Mouse (Mus musculus): ENCODE results near the gene Camsap3.
A peak's percentile ranks its signal among the peaks of the same experiment; 100 is the strongest.

The Camsap3 gene

DNA sequence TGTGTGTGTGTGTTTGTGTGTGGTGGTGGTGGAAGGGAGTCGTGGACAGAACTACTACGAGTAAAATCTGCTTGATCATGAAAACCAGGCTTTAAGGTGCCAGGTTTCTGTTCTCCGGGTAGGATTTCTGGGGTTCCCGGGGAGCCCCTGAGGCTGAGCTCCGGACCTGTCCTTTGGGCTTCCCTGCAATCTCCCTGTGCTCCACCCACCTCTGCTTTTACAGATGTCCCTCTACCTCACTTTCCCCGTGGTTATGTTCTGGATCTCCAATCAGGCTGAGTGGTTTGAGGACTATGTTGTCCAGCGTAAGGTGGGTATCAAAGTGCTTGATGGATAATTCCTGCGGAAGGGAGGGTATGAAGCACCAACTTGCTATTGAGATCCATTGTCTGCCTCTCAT lies 35.0 kb downstream of the Camsap3 start:
- no peak for DNase-seq (ENCODE audit: low read depth, low spot score)
- peaks cover 1% of the 10 kb centered on the region; the same call in 1 of the 2 replicates for H3K36me3 ChIP-seq (ENCODE audit: control insufficient read depth, insufficient read depth, low read length, poor library complexity, severe bottlenecking)
- no peaks in the 10 kb centered on the region for H3K27me3 ChIP-seq (ENCODE audit: control insufficient read depth, insufficient read depth, low read length, poor library complexity, severe bottlenecking)

DNA sequence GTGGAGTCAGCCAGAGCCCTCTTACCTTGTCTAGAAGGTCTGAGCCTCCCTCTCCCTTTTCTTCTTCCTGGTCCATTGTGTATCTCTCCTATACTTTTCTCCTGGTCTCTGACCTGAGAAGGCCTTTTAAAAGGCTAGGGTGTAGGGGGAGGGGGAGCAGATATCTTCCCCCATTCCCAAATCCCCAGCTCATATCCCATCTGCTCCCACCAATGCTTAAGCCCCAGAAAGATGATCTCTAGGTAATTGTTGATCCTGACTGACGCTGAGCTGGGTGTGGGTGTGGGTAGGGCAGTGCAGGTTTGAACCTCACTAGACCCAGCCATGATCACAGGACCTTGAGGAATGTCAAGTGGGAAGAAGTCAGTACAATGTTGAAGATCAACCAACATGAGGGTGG lies 38.4 kb downstream of the Camsap3 start, which contains the start of gene Pcp2:
Gene Pcp2 (minus strand): TSS at position 101 of the 400 bp plus-strand sequence.
- no peaks in the 10 kb centered on the region for H3K36me3 ChIP-seq (ENCODE audit: control insufficient read depth, insufficient read depth, low read length, poor library complexity, severe bottlenecking)
- no peak for DNase-seq (ENCODE audit: low read depth, low spot score)

DNA sequence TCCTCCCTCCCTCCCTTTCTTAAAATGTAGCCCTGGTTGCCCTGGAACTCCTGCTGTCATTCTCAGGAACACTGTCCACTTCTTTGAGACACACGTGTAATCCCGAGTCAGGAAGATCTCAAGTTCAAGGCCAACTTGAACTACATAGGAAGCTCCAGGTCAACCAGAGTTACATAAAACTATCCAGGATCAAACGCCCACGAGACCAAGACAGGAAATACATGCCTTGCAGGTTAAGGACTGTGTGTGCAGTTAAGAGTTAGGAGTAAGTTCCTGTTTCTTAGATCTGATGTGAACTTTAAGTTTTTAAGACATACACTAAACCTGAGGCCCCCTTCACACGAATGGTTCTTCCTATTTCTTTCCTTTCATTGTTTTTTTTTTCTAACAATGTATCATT lies 39.9 kb downstream of the Camsap3 start:
- no peaks in the 10 kb centered on the region for H3K36me3 ChIP-seq (ENCODE audit: control insufficient read depth, insufficient read depth, low read length, poor library complexity, severe bottlenecking)
- no peaks in the 10 kb centered on the region for H3K27me3 ChIP-seq (ENCODE audit: control insufficient read depth, insufficient read depth, low read length, poor library complexity, severe bottlenecking)
- no peak for DNase-seq (ENCODE audit: low read depth, low spot score)

More for the DNA sequence above, 38.4 kb downstream of the Camsap3 start, which contains the start of gene Pcp2:
- no peaks in the 10 kb centered on the region for H3K27me3 ChIP-seq (ENCODE audit: control insufficient read depth, insufficient read depth, low read length, poor library complexity, severe bottlenecking)

DNA sequence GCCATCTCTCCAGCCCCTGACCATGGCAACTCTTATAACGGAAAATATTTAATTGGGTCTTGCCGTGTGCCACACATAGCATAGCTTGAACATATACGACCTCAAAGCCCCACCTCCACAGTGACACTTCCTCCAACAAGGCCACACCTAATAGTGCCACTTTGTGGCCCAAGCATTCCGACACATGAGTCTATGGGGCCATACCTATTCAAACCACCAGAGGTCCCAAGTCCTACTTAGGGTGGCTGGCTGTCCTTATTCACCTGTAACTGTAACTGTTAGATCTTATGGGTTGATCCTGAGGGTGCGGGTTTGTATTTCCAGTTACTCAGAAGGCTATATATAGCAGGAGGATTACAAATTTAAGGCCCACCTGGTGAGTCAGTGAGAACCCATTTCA lies 40.9 kb downstream of the Camsap3 start:
- no peaks in the 10 kb centered on the region for H3K27me3 ChIP-seq (ENCODE audit: control insufficient read depth, insufficient read depth, low read length, poor library complexity, severe bottlenecking)

DNA sequence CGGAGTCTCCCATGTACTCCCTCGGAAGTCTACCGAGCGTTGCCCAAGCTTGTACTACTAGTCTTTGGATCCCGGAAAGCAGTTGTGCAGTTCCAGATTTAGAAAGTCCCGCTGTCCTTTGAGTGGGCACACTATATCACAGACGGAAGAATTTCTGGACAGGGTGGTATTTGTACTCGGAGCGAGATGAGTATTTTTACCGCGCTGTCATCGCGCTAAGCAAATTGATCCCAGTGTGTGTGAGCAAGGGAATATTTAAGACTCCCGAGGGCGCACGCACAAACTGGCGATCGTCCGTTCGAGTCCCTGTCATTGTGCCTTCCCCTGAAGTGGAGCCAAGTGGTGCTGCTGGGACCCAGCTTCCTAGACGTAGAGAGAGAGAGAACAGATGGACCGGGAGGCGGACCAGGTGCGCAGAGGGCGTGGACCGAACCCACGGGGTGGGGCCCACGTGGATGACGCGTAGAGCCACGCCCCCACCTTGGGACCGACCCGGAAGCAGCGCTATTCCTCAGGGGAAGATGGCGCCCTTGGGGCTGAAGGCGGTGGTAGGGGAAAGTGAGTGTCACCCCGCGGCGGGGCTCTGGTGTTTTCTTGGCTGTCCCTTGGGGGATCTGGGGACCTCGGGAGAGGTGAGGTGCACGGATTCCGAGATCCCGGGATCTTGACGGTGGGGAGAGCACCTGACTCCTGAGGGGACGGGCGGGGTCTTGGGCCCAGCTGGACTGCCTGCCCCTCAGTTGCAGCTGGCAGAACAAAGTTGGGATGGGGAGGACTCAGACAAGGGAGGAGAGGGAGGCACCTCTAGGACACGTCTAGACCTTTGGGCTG lies 43.8 kb downstream of the Camsap3 start, which contains the start of gene Stxbp2:
Gene Stxbp2 (plus strand): TSS at position 309 of the 831 bp plus-strand sequence.
- peak; percentile 92 for DNase-seq (ENCODE audit: low read depth, low spot score)
- Histone ChIP-seq H3K36me3 (ENCODE audit: control insufficient read depth, insufficient read depth, low read length, poor library complexity, severe bottlenecking) (no peaks in the 10 kb centered on the region; the same call in 1 of the 2 replicates), H3K27me3 (ENCODE audit: control insufficient read depth, insufficient read depth, low read length, poor library complexity, severe bottlenecking) (no peaks in the 10 kb centered on the region)

More for the DNA sequence above, 40.9 kb downstream of the Camsap3 start:
- peak; percentile 81 for DNase-seq (ENCODE audit: low read depth, low spot score)
- no peaks in the 10 kb centered on the region for H3K36me3 ChIP-seq (ENCODE audit: control insufficient read depth, insufficient read depth, low read length, poor library complexity, severe bottlenecking)

DNA sequence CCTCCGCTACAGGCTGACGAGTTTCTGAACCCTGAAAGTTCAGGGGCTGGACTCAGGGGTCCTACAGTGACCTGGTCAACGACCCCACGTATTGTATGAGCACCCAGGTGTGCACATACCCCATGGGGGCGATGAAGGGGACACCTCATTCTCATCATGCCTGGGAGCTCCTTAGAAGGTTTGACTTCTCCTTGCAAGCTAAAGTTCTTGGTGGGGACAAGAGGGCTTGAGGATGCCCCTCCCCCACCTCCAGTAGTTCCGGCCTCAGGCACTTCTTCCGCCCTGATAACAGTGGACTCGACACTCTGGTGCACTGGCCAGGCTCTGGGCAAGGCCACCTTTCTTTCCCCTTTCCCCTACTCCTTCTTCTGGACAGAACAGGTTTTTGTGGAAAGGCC lies 44.4 kb downstream of the Camsap3 start:
- no peaks in the 10 kb centered on the region for H3K27me3 ChIP-seq (ENCODE audit: control insufficient read depth, insufficient read depth, low read length, poor library complexity, severe bottlenecking)
- H3K36me3 ChIP-seq (ENCODE audit: control insufficient read depth, insufficient read depth, low read length, poor library complexity, severe bottlenecking), result no peaks in the 10 kb centered on the region; the same call in 1 of the 2 replicates
- peak; percentile 33 for DNase-seq (ENCODE audit: low read depth, low spot score)

DNA sequence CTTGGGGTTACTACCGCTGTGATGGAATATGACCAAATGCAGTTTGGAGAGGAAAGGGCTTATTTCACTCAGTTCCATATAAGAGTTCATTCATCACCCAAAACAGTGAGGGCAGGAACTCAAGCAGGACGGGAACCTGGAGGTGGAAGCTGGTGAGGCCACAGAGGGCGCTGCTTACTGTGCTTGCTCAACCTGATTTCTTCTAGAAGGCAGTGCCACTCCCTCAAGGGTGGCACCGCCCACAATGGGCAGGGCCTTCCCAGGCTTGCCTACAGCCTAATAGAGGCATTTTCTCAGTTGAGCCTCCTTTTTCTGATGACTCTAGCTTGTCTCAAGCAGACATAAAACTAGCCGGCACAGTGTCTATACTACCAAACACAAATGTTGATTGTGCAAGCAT lies 58.7 kb downstream of the Camsap3 start:
- DNase-seq (ENCODE audit: low read depth, low spot score), result peak; percentile 82
- Histone ChIP-seq H3K27me3 (ENCODE audit: control insufficient read depth, insufficient read depth, low read length, poor library complexity, severe bottlenecking) (no peaks in the 10 kb centered on the region), H3K36me3 (ENCODE audit: control insufficient read depth, insufficient read depth, low read length, poor library complexity, severe bottlenecking) (peaks cover 7% of the 10 kb centered on the region)

DNA sequence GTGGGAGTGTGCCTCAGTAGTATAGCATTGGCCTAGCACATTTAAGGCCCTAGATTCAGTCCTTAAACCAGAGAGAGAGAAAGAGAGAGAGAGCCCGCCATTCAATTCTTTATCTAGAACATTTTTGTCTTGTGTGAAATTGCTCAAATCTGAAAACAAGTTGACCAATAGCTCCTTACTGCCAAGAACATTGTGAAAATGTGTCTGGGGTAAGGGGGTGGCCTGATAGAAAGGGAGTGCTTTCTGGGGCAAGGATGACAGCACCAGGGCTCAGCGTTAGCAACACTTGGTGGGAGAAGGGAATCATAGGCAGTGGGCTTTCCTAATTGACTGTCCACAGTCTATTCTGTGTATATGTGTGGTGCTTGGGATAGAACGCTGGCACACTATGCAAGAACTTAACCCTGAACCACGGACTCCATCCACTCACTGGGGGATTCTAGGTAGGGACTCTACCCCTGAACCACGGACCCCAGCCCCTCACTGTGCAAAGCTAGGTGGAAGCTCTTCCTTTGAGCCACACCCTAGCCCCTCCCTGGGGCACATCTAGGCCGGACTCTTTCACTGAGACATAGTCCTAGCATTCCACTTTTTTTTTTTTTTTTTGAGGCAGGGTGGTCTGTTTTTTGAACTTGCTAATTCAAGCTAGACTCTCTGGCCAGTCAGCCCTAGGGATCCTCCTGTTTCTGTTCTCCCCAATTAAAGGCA lies 59.9 kb downstream of the Camsap3 start:
- DNase-seq (ENCODE audit: low read depth, low spot score), result no peak
- H3K36me3 ChIP-seq (ENCODE audit: control insufficient read depth, insufficient read depth, low read length, poor library complexity, severe bottlenecking), result no peaks in the 10 kb centered on the region
- H3K27me3 ChIP-seq (ENCODE audit: control insufficient read depth, insufficient read depth, low read length, poor library complexity, severe bottlenecking), result no peaks in the 10 kb centered on the region

DNA sequence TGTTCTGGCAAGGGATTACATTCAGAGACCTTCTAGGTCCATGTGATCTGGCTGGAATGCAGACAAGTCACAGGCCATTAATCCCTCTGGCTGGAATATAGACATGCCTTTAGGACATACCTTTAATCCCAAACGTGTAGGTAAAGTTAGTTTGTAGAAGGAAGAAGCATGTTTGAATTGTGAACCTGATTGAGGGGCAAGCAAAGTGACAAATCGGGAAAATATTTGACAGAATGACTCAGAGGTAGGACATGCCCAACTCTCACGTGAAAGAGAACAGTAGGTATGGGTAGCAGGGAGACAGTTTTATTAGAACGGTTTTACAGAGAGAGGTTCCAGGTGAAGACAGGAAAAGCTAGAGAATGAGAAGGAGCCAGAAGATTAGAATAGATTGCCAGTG lies 60.5 kb downstream of the Camsap3 start:
- Histone ChIP-seq H3K36me3 (ENCODE audit: control insufficient read depth, insufficient read depth, low read length, poor library complexity, severe bottlenecking) (no peaks in the 10 kb centered on the region), H3K27me3 (ENCODE audit: control insufficient read depth, insufficient read depth, low read length, poor library complexity, severe bottlenecking) (no peaks in the 10 kb centered on the region)
- DNase-seq (ENCODE audit: low read depth, low spot score), result no peak

DNA sequence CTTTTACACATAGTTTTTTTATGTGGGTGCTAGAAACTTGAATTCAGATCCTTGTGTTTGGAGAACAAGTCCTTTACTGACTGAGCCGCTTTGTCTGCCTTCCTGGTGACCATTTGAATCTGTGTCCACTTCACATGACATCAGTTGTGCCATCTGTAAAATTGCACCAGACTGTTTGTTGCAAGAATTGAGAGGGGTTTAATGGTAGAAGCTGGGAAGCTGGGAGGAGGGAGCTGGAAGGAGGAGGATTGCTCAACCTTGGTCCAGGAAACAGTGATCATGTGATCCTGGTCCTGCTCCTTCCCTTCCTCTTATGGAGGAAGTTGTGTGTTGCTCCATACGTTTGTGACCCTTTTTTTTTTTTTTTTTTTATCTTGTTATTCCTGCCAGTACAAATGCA lies 61.2 kb downstream of the Camsap3 start:
- DNase-seq (ENCODE audit: low read depth, low spot score), result no peak

DNA sequence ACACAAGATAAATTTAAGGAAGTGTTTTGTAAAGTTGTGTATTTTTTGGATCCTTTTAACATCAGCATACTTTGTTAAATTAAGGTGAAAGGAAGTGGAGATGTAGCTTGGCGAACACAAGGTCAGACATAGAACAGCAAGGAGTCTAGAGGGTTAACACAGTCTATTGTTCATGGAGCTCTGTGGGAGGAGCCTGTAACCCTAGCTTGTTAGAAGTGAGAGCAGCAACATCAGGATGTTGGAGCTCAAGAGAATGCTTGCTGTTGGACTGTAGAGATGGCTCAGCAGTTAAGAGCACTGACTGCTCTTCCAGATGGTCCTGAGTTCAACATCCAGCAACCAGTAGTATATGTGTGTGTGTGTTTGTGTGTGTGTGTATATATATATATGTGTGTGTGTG lies 61.9 kb downstream of the Camsap3 start:
- H3K36me3 ChIP-seq (ENCODE audit: control insufficient read depth, insufficient read depth, low read length, poor library complexity, severe bottlenecking), result no peaks in the 10 kb centered on the region
- no peak for DNase-seq (ENCODE audit: low read depth, low spot score)
- no peaks in the 10 kb centered on the region for H3K27me3 ChIP-seq (ENCODE audit: control insufficient read depth, insufficient read depth, low read length, poor library complexity, severe bottlenecking)

More for the DNA sequence above, 61.2 kb downstream of the Camsap3 start:
- Histone ChIP-seq H3K36me3 (ENCODE audit: control insufficient read depth, insufficient read depth, low read length, poor library complexity, severe bottlenecking) (no peaks in the 10 kb centered on the region), H3K27me3 (ENCODE audit: control insufficient read depth, insufficient read depth, low read length, poor library complexity, severe bottlenecking) (no peaks in the 10 kb centered on the region)

DNA sequence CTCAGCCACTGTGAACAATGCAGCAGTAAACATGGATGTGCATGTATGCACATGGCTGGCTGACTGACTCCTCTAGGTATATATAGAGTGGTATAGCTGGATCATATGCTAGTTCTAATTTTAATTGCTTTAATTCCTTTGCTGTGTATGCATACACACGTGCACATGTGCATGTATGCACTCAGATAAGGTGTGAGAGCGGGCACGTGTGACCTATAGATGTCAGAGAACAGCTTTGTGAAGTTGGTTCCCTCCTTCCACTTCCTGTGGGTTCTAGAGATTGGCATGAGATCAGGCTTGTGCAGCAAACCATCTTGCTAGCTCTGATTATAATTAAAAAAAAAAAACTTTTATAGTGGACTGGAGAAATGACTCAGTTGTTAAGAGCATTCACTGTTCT lies 65.8 kb downstream of the Camsap3 start:
- H3K27me3 ChIP-seq (ENCODE audit: control insufficient read depth, insufficient read depth, low read length, poor library complexity, severe bottlenecking), result no peaks in the 10 kb centered on the region
- no peaks in the 10 kb centered on the region for H3K36me3 ChIP-seq (ENCODE audit: control insufficient read depth, insufficient read depth, low read length, poor library complexity, severe bottlenecking)
- no peak for DNase-seq (ENCODE audit: low read depth, low spot score)

DNA sequence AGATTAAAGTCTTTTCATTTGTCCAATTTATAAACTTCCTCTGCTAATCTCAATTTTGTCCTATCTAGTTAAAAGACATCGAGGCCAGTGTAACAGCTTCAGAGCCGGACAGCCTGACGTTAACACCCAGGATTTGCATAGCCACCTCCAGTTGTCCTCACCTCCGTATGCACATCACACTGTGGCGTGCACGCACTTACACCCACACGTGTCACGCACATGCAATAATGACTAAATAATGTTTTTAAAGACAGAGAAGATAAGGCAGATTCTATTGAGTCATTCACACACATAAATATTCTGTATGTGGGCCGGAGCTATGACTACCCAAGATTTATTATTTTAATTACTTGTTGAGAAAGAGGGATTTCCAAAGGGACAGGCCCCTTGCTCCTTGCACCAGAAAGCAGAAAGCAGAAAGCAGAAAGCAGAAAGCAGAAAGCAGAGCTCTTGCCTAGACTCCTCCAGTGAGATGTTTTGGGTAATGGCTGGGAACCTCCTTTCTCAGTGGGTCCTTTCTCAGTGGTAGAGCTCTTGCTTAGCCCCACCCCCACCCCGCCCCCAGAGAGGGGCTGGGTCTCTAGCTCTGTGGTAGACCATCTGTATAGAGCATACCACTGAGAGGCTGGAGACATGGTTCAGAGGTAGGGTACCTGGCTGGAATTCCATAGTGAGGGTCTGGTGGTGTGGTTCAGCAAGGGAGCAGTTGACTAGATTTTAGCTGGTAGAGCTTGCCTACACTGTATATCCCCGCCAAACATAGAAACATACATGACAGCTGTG lies 67.8 kb downstream of the Camsap3 start:
- DNase-seq (ENCODE audit: low read depth, low spot score), result no peak
- Histone ChIP-seq H3K27me3 (ENCODE audit: control insufficient read depth, insufficient read depth, low read length, poor library complexity, severe bottlenecking) (no peaks in the 10 kb centered on the region), H3K36me3 (ENCODE audit: control insufficient read depth, insufficient read depth, low read length, poor library complexity, severe bottlenecking) (no peaks in the 10 kb centered on the region)

DNA sequence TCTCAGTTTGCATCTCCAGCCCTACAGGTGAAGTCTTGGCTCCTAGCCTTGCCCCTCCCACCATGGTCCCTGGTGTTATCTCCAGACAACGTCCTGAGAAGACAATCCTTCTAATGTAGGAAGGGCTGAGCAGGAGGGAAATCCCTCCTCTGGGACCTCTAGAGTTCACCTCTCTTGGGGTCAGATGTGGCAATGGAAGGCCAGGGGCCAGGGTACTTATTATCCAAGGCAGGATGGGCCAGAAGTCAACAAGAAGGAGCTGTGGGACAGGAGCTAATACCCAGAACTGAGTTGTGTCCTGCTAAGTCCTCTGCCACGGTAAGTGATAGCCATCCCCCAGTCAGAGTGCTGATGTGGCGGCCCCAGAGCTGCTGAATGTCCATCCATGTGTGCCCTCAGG lies 68.4 kb downstream of the Camsap3 start, which contains the start of gene Retn:
Gene Retn (plus strand): TSS at position 245 of the 400 bp plus-strand sequence.
- Histone ChIP-seq H3K36me3 (ENCODE audit: control insufficient read depth, insufficient read depth, low read length, poor library complexity, severe bottlenecking) (no peaks in the 10 kb centered on the region), H3K27me3 (ENCODE audit: control insufficient read depth, insufficient read depth, low read length, poor library complexity, severe bottlenecking) (no peaks in the 10 kb centered on the region)
- DNase-seq (ENCODE audit: low read depth, low spot score), result no peak
